Mouse (Mus musculus) kidney, adult 2 months (tissue): ENCODE measurements around the gene Usp35. TPM values are rescaled to one million over a fixed set of nuclear protein-coding genes. Genes with fewer than 3 reads are reported as not detected.

ENCODE experiments used
- DNase-seq: peaks from one replicate; pipeline ENCODE4 v3.0.0; 2021
- H3K27ac ChIP-seq: fragments of 200-500 bp; 2 replicates; pipeline ENCODE4 v1.5.1; 2012; ENCODE audit warnings: low read depth, low read length, control low read depth, inconsistent platforms; ENCODE audit not compliant: insufficient read depth
- H3K27me3 ChIP-seq: fragments of 200-500 bp; replicated peaks from 2 replicates; pipeline ENCODE4 v1.6.1; 2012; ENCODE audit warnings: mild to moderate bottlenecking, moderate library complexity, low read length, inconsistent platforms; ENCODE audit not compliant: control insufficient read depth, insufficient read depth
- H3K36me3 ChIP-seq: fragments of 200-500 bp; 2 replicates; pipeline ENCODE4 v1.6.1; 2012; ENCODE audit warnings: mild to moderate bottlenecking, moderate library complexity, low read length, inconsistent platforms; ENCODE audit not compliant: control insufficient read depth, insufficient read depth
- H3K4me1 ChIP-seq: fragments of 200-500 bp; 2 replicates; pipeline ENCODE4 v1.6.1; 2011; ENCODE audit warnings: low read length; ENCODE audit not compliant: control insufficient read depth, insufficient read depth
- H3K4me3 ChIP-seq: fragments of 200-500 bp; 2 replicates; pipeline ENCODE4 v1.5.1; 2011; ENCODE audit warnings: mild to moderate bottlenecking, low read depth, low read length, control low read depth; ENCODE audit not compliant: insufficient read depth
- CTCF ChIP-seq: fragments of 200-500 bp; conservative IDR thresholded peaks from 2 replicates; pipeline ENCODE4 v1.5.1; 2011; ENCODE audit warnings: low read depth, mild to moderate bottlenecking, control low read depth, low read length, moderate library complexity, mixed read lengths; ENCODE audit not compliant: insufficient read depth, insufficient read length
- POLR2A ChIP-seq: fragments of 200-500 bp; IDR thresholded peaks from one replicate; pipeline ENCODE4 v1.6.1; 2011; ENCODE audit warnings: low read depth, low read length, control low read depth
- WGBS: fragments of 180-500 bp; shearing (Covaris S2); methylation state at CpG from one replicate; pipeline ENCODE4 v1.1.7; 2018; 5-methylcytosine and 5-hydroxymethylcytosine counted together
- polyA plus RNA-seq: library from polyadenylated mRNA; depleted of rRNA; stranded (reverse); fragments of >200 nt; gene quantifications from 2 replicates; pipeline ENCODE4 v1.2.3, GENCODE M21; 2012

Usp35 gene
- polyA plus RNA-seq, 1 experiment: 2.7 TPM

- H3K4me1 ChIP-seq: no peaks in the 10 kb centered on the region
- no peak overlapping the region for H3K4me3 ChIP-seq
- no peak for DNase-seq
- H3K27me3 ChIP-seq: no peaks in the 10 kb centered on the region
- 71% methylated on average over 11 of the region's 11 CpGs for WGBS
- no peak overlapping the region for H3K27ac ChIP-seq
- no peaks in the 10 kb centered on the region for H3K36me3 ChIP-seq
- no peak for TF ChIP-seq CTCF
- TF ChIP-seq POLR2A: no peak
Measured at GRCm38 (mm10) chr7:97351792-97352513, 20.1 kb upstream of the Usp35 start.

DNA sequence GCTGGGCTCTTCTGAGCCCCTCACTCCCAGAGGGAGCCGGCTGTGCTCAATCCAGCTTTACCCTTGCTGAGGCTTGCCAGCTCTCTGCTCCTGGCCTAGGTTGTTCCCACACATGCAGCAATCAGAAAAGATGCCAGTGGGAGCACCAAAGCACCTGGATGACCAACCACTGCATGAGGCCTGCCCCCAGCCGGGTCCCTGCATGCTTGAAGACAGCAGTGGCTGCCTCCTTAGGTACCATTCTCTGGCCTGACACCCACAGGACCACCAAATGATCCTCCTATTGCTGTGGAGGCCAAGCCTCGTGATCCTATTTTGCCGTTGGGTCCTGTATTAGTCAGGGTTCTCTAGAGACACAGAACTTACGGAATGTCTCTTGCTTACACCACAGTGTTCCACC lies 19.1 kb upstream of the Usp35 start:
- H3K27ac ChIP-seq: no peak overlapping the region
- TF ChIP-seq CTCF (no peak), POLR2A (no peak)
- no peaks in the 10 kb centered on the region for H3K27me3 ChIP-seq
- no peak overlapping the region for H3K4me3 ChIP-seq
- WGBS: 91% methylated on average over 5 of the region's 5 CpGs
- no peak for DNase-seq
- H3K36me3 ChIP-seq: no peaks in the 10 kb centered on the region
- H3K4me1 ChIP-seq: no peaks in the 10 kb centered on the region

GRCm38 (mm10) chr7:97349438-97349837 lies 17.6 kb upstream of the Usp35 start:
- TF ChIP-seq POLR2A (no peak), CTCF (no peak)
- H3K36me3 ChIP-seq: no peaks in the 10 kb centered on the region
- H3K4me1 ChIP-seq: no peaks in the 10 kb centered on the region
- H3K27me3 ChIP-seq: no peaks in the 10 kb centered on the region
- 91% methylated on average over 6 of the region's 6 CpGs for WGBS
- DNase-seq: no peak
- no peak overlapping the region for H3K4me3 ChIP-seq
- H3K27ac ChIP-seq: no peak overlapping the region

GRCm38 (mm10) chr7:97348836-97349235 lies 17.0 kb upstream of the Usp35 start:
- Histone ChIP-seq H3K4me1 (no peaks in the 10 kb centered on the region), H3K27me3 (no peaks in the 10 kb centered on the region), H3K27ac (no peak overlapping the region), H3K36me3 (no peaks in the 10 kb centered on the region), H3K4me3 (no peak overlapping the region)
- 82% methylated on average over 5 of the region's 5 CpGs for WGBS
- DNase-seq: no peak
- TF ChIP-seq CTCF (no peak), POLR2A (no peak)

- Histone ChIP-seq H3K4me3 (no peak overlapping the region), H3K36me3 (no peaks in the 10 kb centered on the region), H3K27me3 (no peaks in the 10 kb centered on the region), H3K27ac (no peak overlapping the region), H3K4me1 (no peaks in the 10 kb centered on the region)
- 93% methylated on average over 3 of the region's 3 CpGs for WGBS
- no peak for DNase-seq
- no peak for TF ChIP-seq CTCF
- no peak for TF ChIP-seq POLR2A
Measured at GRCm38 (mm10) chr7:97348318-97348717, 16.5 kb upstream of the Usp35 start.

DNA sequence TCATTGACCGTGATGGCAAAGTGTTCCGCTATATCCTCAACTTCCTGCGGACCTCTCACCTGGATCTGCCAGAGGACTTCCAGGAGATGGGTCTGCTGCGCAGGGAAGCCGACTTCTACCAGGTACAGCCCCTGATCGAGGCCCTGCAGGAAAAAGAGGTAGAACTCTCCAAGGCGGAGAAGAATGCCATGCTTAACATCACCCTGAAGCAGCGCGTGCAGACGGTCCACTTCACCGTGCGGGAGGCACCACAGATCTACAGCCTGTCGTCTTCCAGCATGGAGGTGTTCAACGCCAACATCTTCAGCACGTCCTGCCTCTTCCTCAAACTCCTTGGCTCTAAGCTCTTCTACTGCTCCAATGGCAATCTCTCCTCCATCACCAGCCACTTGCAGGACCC lies 15.6 kb upstream of the Usp35 start:
- Histone ChIP-seq H3K4me3 (no peak overlapping the region), H3K36me3 (no peaks in the 10 kb centered on the region), H3K27ac (no peak overlapping the region), H3K4me1 (no peaks in the 10 kb centered on the region), H3K27me3 (no peaks in the 10 kb centered on the region)
- DNase-seq: no peak
- TF ChIP-seq POLR2A: no peak
- no peak for TF ChIP-seq CTCF
- 95% methylated on average over 15 of the region's 15 CpGs for WGBS

DNA sequence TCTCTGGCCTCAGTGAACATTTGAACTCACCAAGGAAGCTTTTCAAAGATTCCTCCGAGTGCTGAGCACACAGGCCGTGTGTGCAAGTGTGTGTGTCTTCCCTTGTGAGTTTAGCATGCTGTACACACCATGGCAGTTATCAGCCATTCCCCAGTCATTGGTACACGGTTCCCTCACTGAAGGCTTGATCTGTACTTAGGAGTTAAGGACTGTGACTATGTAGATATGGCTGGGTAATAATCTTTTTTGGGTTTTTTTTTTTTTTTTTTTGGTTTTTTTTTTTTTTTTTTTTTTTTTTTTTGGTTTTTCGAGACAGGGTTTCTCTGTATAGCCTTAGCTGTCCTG lies 15.0 kb upstream of the Usp35 start:
- Histone ChIP-seq H3K27me3 (no peaks in the 10 kb centered on the region), H3K36me3 (no peaks in the 10 kb centered on the region), H3K4me1 (no peaks in the 10 kb centered on the region), H3K4me3 (no peak overlapping the region), H3K27ac (no peak overlapping the region)
- no peak for TF ChIP-seq CTCF
- no peak for TF ChIP-seq POLR2A
- WGBS: 73% methylated on average over 4 of the region's 4 CpGs
- DNase-seq: no peak

DNA sequence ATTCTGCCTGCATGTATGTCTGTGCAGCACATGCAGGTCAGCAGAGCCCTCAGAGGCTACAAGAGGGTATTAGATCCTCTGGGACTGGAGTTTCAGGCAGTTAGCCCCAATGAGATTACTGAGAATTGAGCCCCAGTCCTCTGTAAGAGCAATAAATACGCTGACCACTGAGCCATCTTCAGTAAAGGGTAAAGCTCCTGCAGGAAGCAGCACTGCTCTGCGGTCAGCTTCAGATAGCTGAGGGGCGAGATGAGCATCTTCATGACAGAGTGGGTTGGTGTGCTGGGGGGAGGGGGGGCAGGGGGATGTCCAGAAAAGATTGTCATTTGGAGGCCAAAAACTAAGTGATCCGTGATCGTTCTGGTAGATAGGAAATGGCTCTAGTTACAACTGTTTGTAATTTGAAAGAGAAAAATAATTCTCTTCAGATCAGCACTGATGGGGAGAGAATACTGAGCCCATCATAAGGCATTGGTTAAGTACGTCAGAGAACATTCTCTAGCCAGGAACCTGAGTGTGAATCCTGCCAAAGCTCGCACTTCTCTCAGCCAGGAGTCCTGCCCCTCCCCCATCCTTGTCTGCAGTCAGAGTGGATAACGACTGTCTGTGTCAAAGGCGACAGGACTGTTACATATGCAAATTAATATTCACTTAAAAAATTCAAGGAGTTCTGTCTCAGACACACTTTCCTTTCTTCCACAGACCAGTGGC lies 14.4 kb upstream of the Usp35 start:
- 75% methylated on average over 9 of the region's 9 CpGs for WGBS

More for the DNA sequence above, 14.4 kb upstream of the Usp35 start:
- Histone ChIP-seq H3K36me3 (no peaks in the 10 kb centered on the region), H3K27me3 (no peaks in the 10 kb centered on the region), H3K4me1 (no peaks in the 10 kb centered on the region), H3K4me3 (no peak overlapping the region), H3K27ac (no peak overlapping the region)
- DNase-seq: no peak
- TF ChIP-seq CTCF: no peak
- TF ChIP-seq POLR2A: no peak
